Mouse (Mus musculus): ENCODE measurements around the gene Tigd4. TPM values are rescaled to one million over a fixed set of nuclear protein-coding genes. Genes with fewer than 3 reads are reported as not detected.
A peak's percentile ranks its signal among the peaks of the same experiment; 100 is the strongest.

The Tigd4 gene
- total and polyA plus RNA-seq, 2 experiments = not detected

GRCm38 (mm10) chr3:84610183-84610710, 16.9 kb downstream of the Tigd4 start:
- no peaks in the 10 kb centered on the region for H3K27me3 ChIP-seq (ENCODE audit: control insufficient read depth, insufficient read depth, low read length)
- no peak overlapping the region for H3K9ac ChIP-seq (ENCODE audit: low read depth, low read length)
- H3K36me3 ChIP-seq (ENCODE audit: control insufficient read depth, insufficient read depth, low read length) = no peaks in the 10 kb centered on the region
- DNase-seq (ENCODE audit: extremely low read depth, low read depth, low spot score) = peak; percentile 93
- WGBS = 21% methylated on average over 9 of the region's 9 CpGs
- no peaks in the 10 kb centered on the region for H3K4me1 ChIP-seq (ENCODE audit: control insufficient read depth, insufficient read depth, low read length)
- 0 out of 2 replicates have a peak overlapping the region, but pooled peaks have one; percentile 12 for H3K27ac ChIP-seq (replicated peaks; ENCODE audit: insufficient read depth, low read depth, low read length)
- H3K79me2 ChIP-seq (ENCODE audit: control insufficient read depth, insufficient read depth, low read length) = no peaks in the 10 kb centered on the region
- H3K4me3 ChIP-seq (ENCODE audit: insufficient read depth, low read depth, low read length) = no peak overlapping the region
- no peak for TF ChIP-seq CTCF (IDR thresholded peaks at IDR 0.05; ENCODE audit: low read depth, low read length)
- no peak for TF ChIP-seq POLR2A (IDR thresholded peaks at IDR 0.05; ENCODE audit: extremely low read depth, insufficient read depth, low read length)

GRCm38 (mm10) chr3:84615050-84615855, 21.9 kb downstream of the Tigd4 start:
- peak; percentile 57 for DNase-seq (ENCODE audit: extremely low read depth, low read depth, low spot score)
- H3K4me1 ChIP-seq (ENCODE audit: control insufficient read depth, insufficient read depth, low read length) = no peaks in the 10 kb centered on the region; the same call in 1 of the 2 replicates
- H3K36me3 ChIP-seq (ENCODE audit: control insufficient read depth, insufficient read depth, low read length) = no peaks in the 10 kb centered on the region
- TF ChIP-seq CTCF (IDR thresholded peaks at IDR 0.05; ENCODE audit: low read depth, low read length) = peak; percentile 45; the same call in 1 of the 2 replicates
- TF ChIP-seq POLR2A (IDR thresholded peaks at IDR 0.05; ENCODE audit: extremely low read depth, insufficient read depth, low read length) = no peak
- 36% methylated on average over 5 of the region's 5 CpGs for WGBS
- no peak overlapping the region for H3K4me3 ChIP-seq (ENCODE audit: insufficient read depth, low read depth, low read length)
- H3K27ac ChIP-seq (replicated peaks; ENCODE audit: insufficient read depth, low read depth, low read length) = no peak overlapping the region
- no peak overlapping the region for H3K9ac ChIP-seq (ENCODE audit: low read depth, low read length)
- no peaks in the 10 kb centered on the region for H3K79me2 ChIP-seq (ENCODE audit: control insufficient read depth, insufficient read depth, low read length)
- H3K27me3 ChIP-seq (ENCODE audit: control insufficient read depth, insufficient read depth, low read length) = no peaks in the 10 kb centered on the region

- no peak for TF ChIP-seq POLR2A (IDR thresholded peaks at IDR 0.05; ENCODE audit: extremely low read depth, insufficient read depth, low read length)
- TF ChIP-seq CTCF (IDR thresholded peaks at IDR 0.05; ENCODE audit: low read depth, low read length) = no peak
- DNase-seq (ENCODE audit: extremely low read depth, low read depth, low spot score) = no peak
- WGBS = 63% methylated on average over 7 of the region's 7 CpGs
- no peaks in the 10 kb centered on the region for H3K27me3 ChIP-seq (ENCODE audit: control insufficient read depth, insufficient read depth, low read length)
- H3K27ac ChIP-seq (replicated peaks; ENCODE audit: insufficient read depth, low read depth, low read length) = no peak overlapping the region
- H3K36me3 ChIP-seq (ENCODE audit: control insufficient read depth, insufficient read depth, low read length) = no peaks in the 10 kb centered on the region
- H3K9ac ChIP-seq (ENCODE audit: low read depth, low read length) = no peak overlapping the region
- H3K79me2 ChIP-seq (ENCODE audit: control insufficient read depth, insufficient read depth, low read length) = no peaks in the 10 kb centered on the region
- H3K4me1 ChIP-seq (ENCODE audit: control insufficient read depth, insufficient read depth, low read length) = no peaks in the 10 kb centered on the region; the same call in 1 of the 2 replicates
- no peak overlapping the region for H3K4me3 ChIP-seq (ENCODE audit: insufficient read depth, low read depth, low read length)
Observed at GRCm38 (mm10) chr3:84615856-84616225, 22.5 kb downstream of the Tigd4 start.

GRCm38 (mm10) chr3:84618627-84619026, 25.3 kb downstream of the Tigd4 start:
- no peak overlapping the region for H3K9ac ChIP-seq (ENCODE audit: low read depth, low read length)
- 89% methylated on average over 2 of the region's 2 CpGs for WGBS
- H3K27me3 ChIP-seq (ENCODE audit: control insufficient read depth, insufficient read depth, low read length) = no peaks in the 10 kb centered on the region
- DNase-seq (ENCODE audit: extremely low read depth, low read depth, low spot score) = no peak
- TF ChIP-seq CTCF (IDR thresholded peaks at IDR 0.05; ENCODE audit: low read depth, low read length) = no peak
- TF ChIP-seq POLR2A (IDR thresholded peaks at IDR 0.05; ENCODE audit: extremely low read depth, insufficient read depth, low read length) = no peak
- H3K79me2 ChIP-seq (ENCODE audit: control insufficient read depth, insufficient read depth, low read length) = no peaks in the 10 kb centered on the region
- no peaks in the 10 kb centered on the region; the same call in 1 of the 2 replicates for H3K4me1 ChIP-seq (ENCODE audit: control insufficient read depth, insufficient read depth, low read length)
- no peaks in the 10 kb centered on the region for H3K36me3 ChIP-seq (ENCODE audit: control insufficient read depth, insufficient read depth, low read length)
- H3K27ac ChIP-seq (replicated peaks; ENCODE audit: insufficient read depth, low read depth, low read length) = no peak overlapping the region
- no peak overlapping the region for H3K4me3 ChIP-seq (ENCODE audit: insufficient read depth, low read depth, low read length)

- TF ChIP-seq POLR2A (IDR thresholded peaks at IDR 0.05; ENCODE audit: extremely low read depth, insufficient read depth, low read length) = no peak
- no peak for TF ChIP-seq CTCF (IDR thresholded peaks at IDR 0.05; ENCODE audit: low read depth, low read length)
- WGBS = 97% methylated on average over 7 of the region's 7 CpGs
- Histone ChIP-seq H3K27me3 (ENCODE audit: control insufficient read depth, insufficient read depth, low read length) (no peaks in the 10 kb centered on the region), H3K4me3 (ENCODE audit: insufficient read depth, low read depth, low read length) (no peak overlapping the region), H3K27ac (replicated peaks; ENCODE audit: insufficient read depth, low read depth, low read length) (no peak overlapping the region), H3K79me2 (ENCODE audit: control insufficient read depth, insufficient read depth, low read length) (no peaks in the 10 kb centered on the region), H3K9ac (ENCODE audit: low read depth, low read length) (no peak overlapping the region), H3K36me3 (ENCODE audit: control insufficient read depth, insufficient read depth, low read length) (no peaks in the 10 kb centered on the region), H3K4me1 (ENCODE audit: control insufficient read depth, insufficient read depth, low read length) (no peaks in the 10 kb centered on the region; the same call in 1 of the 2 replicates)
- DNase-seq (ENCODE audit: extremely low read depth, low read depth, low spot score) = no peak
Observed at GRCm38 (mm10) chr3:84619056-84619455, 25.7 kb downstream of the Tigd4 start.

GRCm38 (mm10) chr3:84619725-84620124, 26.4 kb downstream of the Tigd4 start:
- Histone ChIP-seq H3K4me3 (ENCODE audit: insufficient read depth, low read depth, low read length) (no peak overlapping the region), H3K4me1 (ENCODE audit: control insufficient read depth, insufficient read depth, low read length) (peaks cover 3% of the 10 kb centered on the region), H3K27ac (replicated peaks; ENCODE audit: insufficient read depth, low read depth, low read length) (0 out of 2 replicates have a peak overlapping the region, but pooled peaks have one; percentile 6), H3K79me2 (ENCODE audit: control insufficient read depth, insufficient read depth, low read length) (no peaks in the 10 kb centered on the region), H3K9ac (ENCODE audit: low read depth, low read length) (no peak overlapping the region), H3K27me3 (ENCODE audit: control insufficient read depth, insufficient read depth, low read length) (no peaks in the 10 kb centered on the region), H3K36me3 (ENCODE audit: control insufficient read depth, insufficient read depth, low read length) (no peaks in the 10 kb centered on the region)
- peak; percentile 96 for DNase-seq (ENCODE audit: extremely low read depth, low read depth, low spot score)
- 22% methylated on average over 6 of the region's 6 CpGs for WGBS
- TF ChIP-seq CTCF (IDR thresholded peaks at IDR 0.05; ENCODE audit: low read depth, low read length) (no peak), POLR2A (IDR thresholded peaks at IDR 0.05; ENCODE audit: extremely low read depth, insufficient read depth, low read length) (no peak)

Measured in liver, adult 2 months (tissue).